Mouse (Mus musculus): ENCODE data around the gene Oscar.

DNA sequence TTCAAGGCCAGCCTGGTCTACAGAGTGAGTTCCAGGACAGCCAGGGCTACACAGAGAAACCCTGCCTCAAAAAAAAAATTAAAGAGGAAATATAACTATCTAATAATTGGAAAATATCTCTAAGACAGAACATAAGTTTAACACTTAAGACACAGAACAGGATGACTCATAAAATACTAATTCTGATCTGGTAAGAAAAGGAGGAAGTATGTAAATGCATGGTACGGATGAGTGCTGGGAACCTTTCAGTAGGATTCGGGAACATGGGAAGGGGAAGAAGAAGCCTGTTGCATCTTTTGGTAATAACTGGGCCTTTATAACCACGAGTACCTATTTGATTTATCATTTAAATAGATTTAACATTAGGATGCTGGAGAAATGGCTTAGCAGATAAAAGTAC lies 1.9 kb downstream of the Oscar start:
- TF ChIP-seq CTCF (IDR thresholded peaks at IDR 0.05; ENCODE audit: control insufficient read depth, insufficient read depth, low read length), result no peak
- TF ChIP-seq POLR2A (IDR thresholded peaks at IDR 0.05; ENCODE audit: borderline replicate concordance, control insufficient read depth, low read depth, low read length), result no peak

Measured in bone marrow, adult 2 months (tissue).